Mouse (Mus musculus) liver, embryonic 13.5 days (tissue): ENCODE results near the gene Gm10217. TPM values are rescaled to one million over a fixed set of nuclear protein-coding genes. Genes with fewer than 3 reads are reported as not detected.

ENCODE experiments used
- polyA plus RNA-seq: library from polyadenylated mRNA; unstranded; fragments of >200 nt; fragmentation: Nextera tagmentation; extraction: Ambion mirVana; gene quantifications from 2 replicates; pipeline ENCODE4 v1.2.1, GENCODE M21; 2015

Gene Gm10217
- polyA plus RNA-seq, 1 experiment from 2014 or later: not detected

Other genes with a start within 250 kb of the Gm10217 start
- 0.05 and 0.16 TPM in 2 replicates for gene Fam155a, start 93.1 kb upstream of the Gm10217 start, polyA plus RNA-seq
- gene Lig4, start 113.4 kb downstream of the Gm10217 start, polyA plus RNA-seq: 1.1 and 1.3 TPM in 2 replicates
- gene Abhd13, start 113.5 kb downstream of the Gm10217 start, polyA plus RNA-seq: 4.9 and 5.2 TPM in 2 replicates
- 0.07 and 0.08 TPM in 2 replicates for gene Tnfsf13b, start 142.2 kb downstream of the Gm10217 start, polyA plus RNA-seq